Mouse (Mus musculus) macrophage (primary cell): ENCODE measurements at regions not wholly inside any gene's neighbourhood (a gene's known extent, or its start where the extent isn't known, plus 50 kb on each side); places are given as distances from the start of the nearest gene placed in this dataset.

Experiments
- H3K27ac ChIP-seq: fragments of 350-480 bp; formaldehyde crosslinking; 2 replicates; pipeline ENCODE4 v1.9.0; 2021
- H3K36me3 ChIP-seq: fragments of 350-480 bp; formaldehyde crosslinking; 2 replicates; pipeline ENCODE4 v1.9.0; 2021; ENCODE audit errors: inconsistent target
- H3K4me3 ChIP-seq: fragments of 350-480 bp; formaldehyde crosslinking; 2 replicates; pipeline ENCODE4 v1.9.0; 2021; ENCODE audit errors: inconsistent target
- H3K79me2 ChIP-seq: fragments of 350-480 bp; formaldehyde crosslinking; 2 replicates; pipeline ENCODE4 v1.9.0; 2021; ENCODE audit errors: inconsistent target
- WGBS: methylation state at CpG from one replicate; pipeline ENCODE4 v1.1.7; 2026; ENCODE audit warnings: inconsistent platforms; ENCODE audit not compliant: missing documents; 5-methylcytosine and 5-hydroxymethylcytosine counted together

- 76% methylated on average over 12 of the region's 12 CpGs for WGBS
- H3K79me2 ChIP-seq = no peaks in the 10 kb centered on the region
- H3K36me3 ChIP-seq = no peaks in the 10 kb centered on the region
- H3K27ac ChIP-seq = no peak overlapping the region
- no peak overlapping the region for H3K4me3 ChIP-seq
Observed at GRCm38 (mm10) chr15:51730805-51731412, 2153.8 kb upstream of the Gm7489 start.

- H3K4me3 ChIP-seq = no peak overlapping the region
- no peak overlapping the region for H3K27ac ChIP-seq
- 91% methylated on average over 1 of the region's 1 CpGs for WGBS
- no peaks in the 10 kb centered on the region for H3K36me3 ChIP-seq
- no peaks in the 10 kb centered on the region for H3K79me2 ChIP-seq
Observed at GRCm38 (mm10) chr15:51734194-51734593, 2150.5 kb upstream of the Gm7489 start.
